Mouse (Mus musculus): ENCODE data around the gene Defa31. TPM values are rescaled to one million over a fixed set of nuclear protein-coding genes. Genes with fewer than 3 reads are reported as not detected.
"Not testable (repeated sequence)": the region's sequence is repeated elsewhere in the genome, so short reads cannot be mapped to it uniquely, and the experiment has no call there.

The Defa31 gene
- not detected in 2 replicates for total RNA-seq (2014; rRNA removed)
- not detected in 2 replicates for polyA plus RNA-seq (2012; rRNA removed)

- H3K36me3 ChIP-seq (ENCODE audit: control insufficient read depth, insufficient read depth, low read length); H3K79me2 ChIP-seq (ENCODE audit: control insufficient read depth, insufficient read depth, low read length); H3K27me3 ChIP-seq (ENCODE audit: control insufficient read depth, insufficient read depth, low read length); H3K4me1 ChIP-seq (ENCODE audit: control insufficient read depth, insufficient read depth, low read length); H3K9ac ChIP-seq (ENCODE audit: low read depth, low read length); H3K27ac ChIP-seq (replicated peaks; ENCODE audit: insufficient read depth, low read depth, low read length); DNase-seq (ENCODE audit: extremely low read depth, low read depth, low spot score); H3K4me3 ChIP-seq (ENCODE audit: insufficient read depth, low read depth, low read length): not testable (repeated sequence)
- WGBS, result no CpG with 5 or more reads among the region's 1 CpGs
These were observed at the start of gene Defa31 for GRCm38 (mm10) chr8:21191314-21191713. Gene Defa31, plus strand, starts transcription at chr8:21191614.

GRCm38 (mm10) chr8:21161977-21162376, 29.4 kb upstream of the Defa31 start, which contains the start of gene Defa22:
Gene Defa22, plus strand, starts transcription at chr8:21162277.
- H3K4me1 ChIP-seq (ENCODE audit: control insufficient read depth, insufficient read depth, low read length); DNase-seq (ENCODE audit: extremely low read depth, low read depth, low spot score); H3K9ac ChIP-seq (ENCODE audit: low read depth, low read length); H3K79me2 ChIP-seq (ENCODE audit: control insufficient read depth, insufficient read depth, low read length); H3K27me3 ChIP-seq (ENCODE audit: control insufficient read depth, insufficient read depth, low read length); H3K27ac ChIP-seq (replicated peaks; ENCODE audit: insufficient read depth, low read depth, low read length); H3K4me3 ChIP-seq (ENCODE audit: insufficient read depth, low read depth, low read length); H3K36me3 ChIP-seq (ENCODE audit: control insufficient read depth, insufficient read depth, low read length): not testable (repeated sequence)
- WGBS, result no CpG with 5 or more reads among the region's 1 CpGs

DNA sequence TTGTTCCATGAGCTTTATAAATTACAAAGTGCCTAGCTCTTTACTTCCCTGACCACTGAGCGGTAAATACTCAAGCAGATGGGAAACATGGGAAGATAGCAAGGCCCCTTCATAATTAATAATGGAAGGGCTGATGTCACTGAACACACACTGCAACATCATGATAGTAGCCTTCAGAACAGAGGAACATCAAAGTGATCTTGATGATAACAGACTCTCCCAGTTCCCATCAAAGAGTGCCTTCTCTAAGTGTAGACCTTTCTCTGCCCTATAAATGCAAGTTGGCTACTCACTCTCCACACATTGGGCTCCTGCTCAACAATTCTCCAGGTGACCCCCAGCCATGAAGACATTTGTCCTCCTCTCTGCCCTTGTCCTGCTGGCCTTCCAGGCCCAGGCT, 9.8 kb downstream of the Defa31 start, which contains the start of gene Gm15293:
Gm15293 (plus strand) TSS at position 301 of the 400 bp plus-strand sequence.
- no CpG with 5 or more reads among the region's 1 CpGs for WGBS
- not testable (repeated sequence) for DNase-seq (ENCODE audit: extremely low read depth, low read depth, low spot score); H3K27ac ChIP-seq (replicated peaks; ENCODE audit: insufficient read depth, low read depth, low read length); H3K4me3 ChIP-seq (ENCODE audit: insufficient read depth, low read depth, low read length); H3K27me3 ChIP-seq (ENCODE audit: control insufficient read depth, insufficient read depth, low read length); H3K4me1 ChIP-seq (ENCODE audit: control insufficient read depth, insufficient read depth, low read length); H3K36me3 ChIP-seq (ENCODE audit: control insufficient read depth, insufficient read depth, low read length); H3K79me2 ChIP-seq (ENCODE audit: control insufficient read depth, insufficient read depth, low read length); H3K9ac ChIP-seq (ENCODE audit: low read depth, low read length)

Other genes starting within 250 kb of the Defa31 start
- gene AY761185, start 246.9 kb upstream of the Defa31 start, total RNA-seq (2014; rRNA removed), result not detected in 2 replicates
- gene AY761185, start 246.9 kb upstream of the Defa31 start, polyA plus RNA-seq (2012; rRNA removed), result not detected in 2 replicates
- not detected in 2 replicates for gene Defa21, start 166.1 kb upstream of the Defa31 start, total RNA-seq (2014; rRNA removed)
- gene Defa21, start 166.1 kb upstream of the Defa31 start, polyA plus RNA-seq (2012; rRNA removed), result not detected in 2 replicates
- not detected in 2 replicates for gene Defa23, start 136.6 kb upstream of the Defa31 start, total RNA-seq (2014; rRNA removed)
- gene Defa23, start 136.6 kb upstream of the Defa31 start, polyA plus RNA-seq (2012; rRNA removed), result not detected in 2 replicates
- gene Defa35, start 126.6 kb upstream of the Defa31 start, total RNA-seq (2014; rRNA removed), result not detected in 2 replicates
- gene Defa35, start 126.6 kb upstream of the Defa31 start, polyA plus RNA-seq (2012; rRNA removed), result not detected in 2 replicates
- not detected in 2 replicates for gene Defa25, start 107.2 kb upstream of the Defa31 start, total RNA-seq (2014; rRNA removed)
- gene Defa25, start 107.2 kb upstream of the Defa31 start, polyA plus RNA-seq (2012; rRNA removed), result not detected in 2 replicates
- not detected in 2 replicates for gene Gm14851, start 95.6 kb upstream of the Defa31 start, total RNA-seq (2014; rRNA removed)
- gene Gm14851, start 95.6 kb upstream of the Defa31 start, polyA plus RNA-seq (2012; rRNA removed), result not detected in 2 replicates
- gene Defa30, start 57.0 kb upstream of the Defa31 start, total RNA-seq (2014; rRNA removed), result not detected in 2 replicates
- gene Defa30, start 57.0 kb upstream of the Defa31 start, polyA plus RNA-seq (2012; rRNA removed), result not detected in 2 replicates
- not detected in 2 replicates for gene Defa22, start 29.3 kb upstream of the Defa31 start, total RNA-seq (2014; rRNA removed)
- gene Defa22, start 29.3 kb upstream of the Defa31 start, polyA plus RNA-seq (2012; rRNA removed), result not detected in 2 replicates
- not detected in 2 replicates for gene Gm15293, start 9.9 kb downstream of the Defa31 start, total RNA-seq (2014; rRNA removed)
- gene Gm15293, start 9.9 kb downstream of the Defa31 start, polyA plus RNA-seq (2012; rRNA removed), result not detected in 2 replicates
- gene Gm15292, start 58.1 kb downstream of the Defa31 start, total RNA-seq (2014; rRNA removed), result not detected in 2 replicates
- not detected in 2 replicates for gene Gm15292, start 58.1 kb downstream of the Defa31 start, polyA plus RNA-seq (2012; rRNA removed)
- gene Defa27, start 123.9 kb downstream of the Defa31 start, total RNA-seq (2014; rRNA removed), result not detected in 2 replicates
- not detected in 2 replicates for gene Defa27, start 123.9 kb downstream of the Defa31 start, polyA plus RNA-seq (2012; rRNA removed)
- gene Defa29, start 135.4 kb downstream of the Defa31 start, total RNA-seq (2014; rRNA removed), result not detected in 2 replicates
- gene Defa29, start 135.4 kb downstream of the Defa31 start, polyA plus RNA-seq (2012; rRNA removed), result not detected in 2 replicates
- not detected in 2 replicates for gene Defa2, start 186.9 kb downstream of the Defa31 start, total RNA-seq (2014; rRNA removed)
- gene Defa2, start 186.9 kb downstream of the Defa31 start, polyA plus RNA-seq (2012; rRNA removed), result not detected in 2 replicates
- gene Defa33, start 200.2 kb downstream of the Defa31 start, total RNA-seq (2014; rRNA removed), result not detected in 2 replicates
- gene Defa33, start 200.2 kb downstream of the Defa31 start, polyA plus RNA-seq (2012; rRNA removed), result not detected in 2 replicates
- not detected in 2 replicates for gene Defa36, start 235.8 kb downstream of the Defa31 start, total RNA-seq (2014; rRNA removed)
- not detected in 2 replicates for gene Defa36, start 235.8 kb downstream of the Defa31 start, polyA plus RNA-seq (2012; rRNA removed)